Mouse (Mus musculus) heart, embryonic 12.5 days (tissue): ENCODE measurements around the gene Nme4. TPM values are rescaled to one million over a fixed set of nuclear protein-coding genes. Genes with fewer than 3 reads are reported as not detected.

Experiments used
- ATAC-seq: fragments of 200-750 bp; cut with Nextera tagmentation; 2 replicates; pipeline ENCODE4 v1.8.0; 2017; ENCODE audit warnings: moderate TSS enrichment, moderate library complexity; ENCODE audit not compliant: insufficient number of reproducible peaks, low FRiP score
- H3K27ac ChIP-seq: fragments of 300-500 bp; sonication (generic); 2 replicates; pipeline ENCODE4 v1.5.1; 2016; ENCODE audit warnings: mild to moderate bottlenecking, moderate library complexity; ENCODE audit not compliant: poor library complexity, severe bottlenecking
- H3K27me3 ChIP-seq: fragments of 300-500 bp; sonication (generic); replicated peaks from 2 replicates; pipeline ENCODE4 v1.6.1; 2016; ENCODE audit warnings: mild to moderate bottlenecking, moderate library complexity
- H3K36me3 ChIP-seq: fragments of 300-500 bp; sonication (generic); 2 replicates; pipeline ENCODE4 v1.6.1; 2016; ENCODE audit warnings: mild to moderate bottlenecking, moderate library complexity
- H3K4me1 ChIP-seq: fragments of 300-500 bp; sonication (generic); replicated peaks from 2 replicates; pipeline ENCODE4 v1.6.1; 2016; ENCODE audit warnings: mild to moderate bottlenecking
- H3K4me2 ChIP-seq: fragments of 300-500 bp; sonication (generic); 2 replicates; pipeline ENCODE4 v1.6.1; 2016; ENCODE audit warnings: mild to moderate bottlenecking, moderate library complexity
- H3K4me3 ChIP-seq: fragments of 300-500 bp; sonication (generic); 2 replicates; pipeline ENCODE4 v1.5.1; 2016; ENCODE audit warnings: mild to moderate bottlenecking
- H3K9ac ChIP-seq: fragments of 300-500 bp; sonication (generic); 2 replicates; pipeline ENCODE4 v1.6.1; 2016; ENCODE audit warnings: mild to moderate bottlenecking, moderate library complexity
- H3K9me3 ChIP-seq: fragments of 300-500 bp; sonication (generic); replicated peaks from 2 replicates; pipeline ENCODE4 v1.6.1; 2016; ENCODE audit warnings: mild to moderate bottlenecking, moderate library complexity
- WGBS: fragments of 180-500 bp; shearing (Covaris S2); methylation state at CpG from one replicate; pipeline ENCODE4 v1.1.7; 2016; 5-methylcytosine and 5-hydroxymethylcytosine counted together
- polyA plus RNA-seq: library from polyadenylated mRNA; unstranded; fragments of >200 nt; fragmentation: Nextera tagmentation; extraction: Ambion mirVana; gene quantifications from 2 replicates; pipeline ENCODE4 v1.2.1, GENCODE M21; 2016

Gene Nme4
- polyA plus RNA-seq, 1 experiment from 2014 or later, result 65.9 TPM

GRCm38 (mm10) chr17:26042599-26043248, 52.7 kb downstream of the Nme4 start:
- Histone ChIP-seq H3K36me3 (no peaks in the 10 kb centered on the region), H3K27ac (peak overlapping the region; percentile 85), H3K4me2 (peak overlapping the region; percentile 40), H3K4me3 (no peak overlapping the region), H3K9me3 (no peaks in the 10 kb centered on the region), H3K4me1 (peaks cover 36% of the 10 kb centered on the region), H3K27me3 (no peaks in the 10 kb centered on the region), H3K9ac (peak overlapping the region; percentile 34; the same call in 1 of the 2 replicates)
- 66% methylated on average over 13 of the region's 13 CpGs for WGBS
- ATAC-seq, result 0 out of 2 replicates have a peak, but pooled peaks have one; percentile 1

Other genes with a start within 250 kb of the Nme4 start
- gene Wdr90, start 234.1 kb downstream of the Nme4 start, polyA plus RNA-seq, result 18.4 and 20.1 TPM in 2 replicates
- 160 and 161 TPM in 2 replicates for gene Mcrip2, start 226.8 kb downstream of the Nme4 start, polyA plus RNA-seq
- 31.3 and 36.1 TPM in 2 replicates for gene Mettl26, start 220.5 kb downstream of the Nme4 start, polyA plus RNA-seq
- gene Wfikkn1, start 214.7 kb downstream of the Nme4 start, polyA plus RNA-seq, result 0.19 and 0.40 TPM in 2 replicates
- gene Rab40c, start 175.9 kb downstream of the Nme4 start, polyA plus RNA-seq, result 17.1 and 18.1 TPM in 2 replicates
- gene Pigq, start 150.7 kb downstream of the Nme4 start, polyA plus RNA-seq, result 69.8 and 72.1 TPM in 2 replicates
- 0.36 and 1.2 TPM in 2 replicates for gene Nhlrc4, start 150.6 kb downstream of the Nme4 start, polyA plus RNA-seq
- 0.08 and 0.17 TPM in 2 replicates for gene A930017K11Rik, start 143.0 kb downstream of the Nme4 start, polyA plus RNA-seq
- 16.9 and 18.0 TPM in 2 replicates for gene Capn15, start 109.8 kb downstream of the Nme4 start, polyA plus RNA-seq
- gene Rab11fip3, start 26.0 kb downstream of the Nme4 start, polyA plus RNA-seq, result 15.4 and 15.5 TPM in 2 replicates
- 33.4 and 37.1 TPM in 2 replicates for gene Decr2, start 5.3 kb downstream of the Nme4 start, polyA plus RNA-seq
- 1.2 TPM in 2 replicates for gene Tmem8, start 17.7 kb upstream of the Nme4 start, polyA plus RNA-seq
- 199 and 201 TPM in 2 replicates for gene Mrpl28, start 27.9 kb upstream of the Nme4 start, polyA plus RNA-seq
- 11.4 and 11.7 TPM in 2 replicates for gene Axin1, start 43.1 kb upstream of the Nme4 start, polyA plus RNA-seq
- gene Pdia2, start 103.5 kb upstream of the Nme4 start, polyA plus RNA-seq, result 0.45 and 1.0 TPM in 2 replicates
- 5.6 and 7.0 TPM in 2 replicates for gene Rgs11, start 107.3 kb upstream of the Nme4 start, polyA plus RNA-seq
- gene Arhgdig, start 112.2 kb upstream of the Nme4 start, polyA plus RNA-seq, result 6.3 and 7.2 TPM in 2 replicates
- 46.1 TPM in 2 replicates for gene Fam234a, start 148.6 kb upstream of the Nme4 start, polyA plus RNA-seq
- 72.3 and 77.0 TPM in 2 replicates for gene Luc7l, start 157.3 kb upstream of the Nme4 start, polyA plus RNA-seq